Mouse (Mus musculus): ENCODE results near the gene Olfr137.

Olfr137 gene

GRCm38 (mm10) chr17:38307470-38307869 lies at the start of gene Olfr137:
Gene Olfr137 (minus strand): TSS chr17:38307570.
- no peak for DNase-seq (ENCODE audit: low spot score in 2 of 2)

GRCm38 (mm10) chr17:38329531-38329930 lies 22.2 kb upstream of the Olfr137 start, which contains the start of gene Olfr136:
Gene Olfr136 (plus strand): TSS chr17:38329831.
- DNase-seq (ENCODE audit: low spot score in 2 of 2): no peak

GRCm38 (mm10) chr17:38260735-38261134 lies 46.6 kb downstream of the Olfr137 start, which contains the start of gene Olfr138:
Gene Olfr138 (plus strand): TSS chr17:38261035.
- DNase-seq (ENCODE audit: low spot score in 2 of 2): no peak
